Mouse (Mus musculus): ENCODE measurements around the gene Fto.

The Fto gene

GRCm38 (mm10) chr8:91561241-91561640 is 247.9 kb downstream of the Fto start:
- DNase-seq (ENCODE audit: low spot score) = no peak

- no peak for DNase-seq (ENCODE audit: low spot score)
These were observed 249.3 kb downstream of the Fto start for GRCm38 (mm10) chr8:91562600-91562999.

GRCm38 (mm10) chr8:91563326-91563725 is 250.0 kb downstream of the Fto start:
- DNase-seq (ENCODE audit: low spot score) = no peak

- no peak for DNase-seq (ENCODE audit: low spot score)
These were observed 252.7 kb downstream of the Fto start for GRCm38 (mm10) chr8:91565869-91566502.

GRCm38 (mm10) chr8:91566503-91566869 is 253.2 kb downstream of the Fto start:
- no peak for DNase-seq (ENCODE audit: low spot score)

GRCm38 (mm10) chr8:91569874-91570273 is 256.5 kb downstream of the Fto start:
- no peak for DNase-seq (ENCODE audit: low spot score)

GRCm38 (mm10) chr8:91570809-91571208 is 257.5 kb downstream of the Fto start:
- no peak for DNase-seq (ENCODE audit: low spot score)

GRCm38 (mm10) chr8:91571978-91572377 is 258.7 kb downstream of the Fto start:
- DNase-seq (ENCODE audit: low spot score) = no peak

GRCm38 (mm10) chr8:91572630-91573029 is 259.3 kb downstream of the Fto start:
- no peak for DNase-seq (ENCODE audit: low spot score)

- no peak for DNase-seq (ENCODE audit: low spot score)
These were observed 262.3 kb downstream of the Fto start for GRCm38 (mm10) chr8:91575576-91575975.

- DNase-seq (ENCODE audit: low spot score) = peak; percentile 19
These were observed 263.0 kb downstream of the Fto start for GRCm38 (mm10) chr8:91576086-91576917.

GRCm38 (mm10) chr8:91576918-91577241 is 263.6 kb downstream of the Fto start:
- no peak for DNase-seq (ENCODE audit: low spot score)

GRCm38 (mm10) chr8:91577605-91578004 is 264.3 kb downstream of the Fto start:
- no peak for DNase-seq (ENCODE audit: low spot score)

GRCm38 (mm10) chr8:91584620-91585415 is 271.5 kb downstream of the Fto start:
- no peak for DNase-seq (ENCODE audit: low spot score)

- DNase-seq (ENCODE audit: low spot score) = peak; percentile 24
These were observed 279.2 kb downstream of the Fto start for GRCm38 (mm10) chr8:91592436-91593105.

GRCm38 (mm10) chr8:91593202-91593781 is 280.0 kb downstream of the Fto start:
- DNase-seq (ENCODE audit: low spot score) = no peak

GRCm38 (mm10) chr8:91599349-91599837 is 286.1 kb downstream of the Fto start:
- DNase-seq (ENCODE audit: low spot score) = no peak

- DNase-seq (ENCODE audit: low spot score) = no peak
These were observed 290.4 kb downstream of the Fto start for GRCm38 (mm10) chr8:91603751-91604150.

GRCm38 (mm10) chr8:91605901-91606300 is 292.6 kb downstream of the Fto start:
- DNase-seq (ENCODE audit: low spot score) = no peak

GRCm38 (mm10) chr8:91607091-91607490 is 293.8 kb downstream of the Fto start:
- no peak for DNase-seq (ENCODE audit: low spot score)

- no peak for DNase-seq (ENCODE audit: low spot score)
These were observed 297.9 kb downstream of the Fto start for GRCm38 (mm10) chr8:91611191-91611590.

Measured in testis, postnatal 10 days (tissue).